Mouse (Mus musculus) limb, embryonic 12.5 days (tissue): ENCODE results near the gene Mt2. TPM values are rescaled to one million over a fixed set of nuclear protein-coding genes. Genes with fewer than 3 reads are reported as not detected.

Experiments
- ATAC-seq: fragments of 200-750 bp; cut with Nextera tagmentation; 2 replicates; pipeline ENCODE4 v1.8.0; 2017; ENCODE audit warnings: low read depth, moderate TSS enrichment; ENCODE audit not compliant: insufficient number of reproducible peaks, insufficient read depth, low FRiP score, low TSS enrichment
- H3K27ac ChIP-seq: fragments of 300-500 bp; sonication (generic); 2 replicates; pipeline ENCODE4 v1.5.1; 2016; ENCODE audit warnings: mild to moderate bottlenecking, moderate library complexity
- H3K27me3 ChIP-seq: fragments of 300-500 bp; sonication (generic); 2 replicates; pipeline ENCODE4 v1.6.1; 2016; ENCODE audit warnings: mild to moderate bottlenecking, moderate library complexity
- H3K36me3 ChIP-seq: fragments of 300-500 bp; sonication (generic); 2 replicates; pipeline ENCODE4 v1.6.1; 2016; ENCODE audit warnings: mild to moderate bottlenecking, moderate library complexity
- H3K4me1 ChIP-seq: fragments of 300-500 bp; sonication (generic); replicated peaks from 2 replicates; pipeline ENCODE4 v1.6.1; 2016
- H3K4me2 ChIP-seq: fragments of 300-500 bp; sonication (generic); 2 replicates; pipeline ENCODE4 v1.6.1; 2016; ENCODE audit warnings: mild to moderate bottlenecking, moderate library complexity
- H3K4me3 ChIP-seq: fragments of 300-500 bp; sonication (generic); replicated peaks from 2 replicates; pipeline ENCODE4 v1.5.1; 2016; ENCODE audit warnings: mild to moderate bottlenecking
- H3K9ac ChIP-seq: fragments of 300-500 bp; sonication (generic); replicated peaks from 2 replicates; pipeline ENCODE4 v1.6.1; 2016; ENCODE audit warnings: mild to moderate bottlenecking, moderate library complexity
- H3K9me3 ChIP-seq: fragments of 300-500 bp; sonication (generic); 2 replicates; pipeline ENCODE4 v1.6.1; 2016; ENCODE audit warnings: mild to moderate bottlenecking, moderate library complexity
- WGBS: fragments of 180-500 bp; shearing (Covaris S2); methylation state at CpG from one replicate; pipeline ENCODE4 v1.1.7; 2016; 5-methylcytosine and 5-hydroxymethylcytosine counted together
- polyA plus RNA-seq: library from polyadenylated mRNA; unstranded; fragments of >200 nt; fragmentation: Nextera tagmentation; extraction: Ambion mirVana; gene quantifications from 2 replicates; pipeline ENCODE4 v1.2.1, GENCODE M21; 2016

Mt2 gene
- polyA plus RNA-seq, 1 experiment from 2014 or later, result 15.1 TPM

DNA sequence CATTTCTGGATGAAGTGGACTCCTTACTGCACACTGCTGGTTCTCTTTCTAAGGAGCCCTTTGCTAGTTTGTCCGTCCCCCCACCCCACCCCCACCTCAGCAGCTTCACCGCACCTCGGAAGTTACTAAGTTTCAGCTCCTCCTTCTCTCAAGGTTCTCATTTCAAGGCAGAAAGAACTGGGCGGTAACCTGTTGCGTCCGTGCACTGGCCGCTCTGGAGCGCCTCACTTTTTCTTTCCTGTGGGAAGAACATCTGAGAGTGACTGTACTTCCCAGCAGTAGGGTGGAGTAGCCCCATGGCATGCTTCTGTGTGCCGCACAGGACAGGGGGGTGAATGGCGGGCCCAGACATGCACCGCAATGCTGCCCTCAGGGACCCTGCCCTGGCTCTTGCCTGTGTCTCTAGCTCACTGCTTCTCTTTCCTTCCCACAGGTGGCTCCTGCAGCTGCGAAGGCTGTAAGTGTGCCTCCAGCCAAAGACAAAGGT, 11.9 kb downstream of the Mt2 start:
- H3K4me3 ChIP-seq, result no peak overlapping the region
- ATAC-seq, result no peak
- H3K27me3 ChIP-seq, result peaks cover 93% of the 10 kb centered on the region
- H3K36me3 ChIP-seq, result no peaks in the 10 kb centered on the region
- no peak overlapping the region for H3K27ac ChIP-seq
- H3K4me1 ChIP-seq, result peaks cover 45% of the 10 kb centered on the region
- WGBS, result 13% methylated on average over 12 of the region's 12 CpGs
- no peak overlapping the region for H3K9ac ChIP-seq
- H3K9me3 ChIP-seq, result no peaks in the 10 kb centered on the region
- peak overlapping the region; percentile 48; the same call in 1 of the 2 replicates for H3K4me2 ChIP-seq

DNA sequence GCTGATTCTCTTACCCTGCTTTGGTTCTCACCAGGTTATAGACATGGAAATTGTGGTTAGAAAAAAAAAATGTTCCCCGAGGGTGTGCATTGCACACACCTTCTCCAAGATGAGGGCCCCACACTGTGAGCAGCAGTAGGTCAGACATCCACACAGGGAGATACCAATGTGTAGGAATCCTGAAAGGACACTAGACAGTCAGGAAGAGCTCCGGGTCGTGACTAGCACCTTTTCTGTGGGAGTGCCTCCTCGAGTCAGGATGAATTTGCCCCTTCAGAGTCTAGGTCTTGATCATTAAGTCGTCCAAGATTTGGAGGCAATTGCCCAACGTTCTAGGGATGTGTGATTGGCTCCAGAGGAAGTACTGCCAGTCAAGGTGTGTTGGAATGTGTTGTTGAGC, 13.3 kb downstream of the Mt2 start:
- WGBS, result 60% methylated on average over 6 of the region's 6 CpGs

DNA sequence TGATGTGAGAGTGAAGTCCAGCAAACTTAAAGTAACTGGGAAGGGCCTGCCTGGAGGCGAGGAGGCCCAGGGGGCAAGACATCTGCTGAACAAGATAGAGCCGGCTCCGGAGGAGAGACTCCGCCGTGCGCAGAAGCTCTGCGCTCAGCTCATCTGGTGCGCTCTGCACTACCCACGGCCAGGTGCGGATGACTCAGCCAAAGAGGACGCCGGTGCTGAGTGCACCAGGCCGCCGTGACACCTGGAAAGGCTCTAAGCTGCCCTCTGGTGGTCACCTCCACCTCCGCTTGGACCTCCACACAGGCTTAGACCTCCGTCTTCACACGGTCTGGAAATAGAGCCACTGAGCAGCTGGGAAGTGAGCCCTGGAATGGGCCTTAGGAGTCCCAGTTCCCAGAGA, 14.1 kb downstream of the Mt2 start:
- H3K36me3 ChIP-seq, result no peaks in the 10 kb centered on the region
- no peak overlapping the region for H3K27ac ChIP-seq
- peaks cover 82% of the 10 kb centered on the region for H3K27me3 ChIP-seq
- peak; percentile 76; the same call in 1 of the 2 replicates for ATAC-seq
- 3% methylated on average over 17 of the region's 17 CpGs for WGBS
- no peak overlapping the region for H3K9ac ChIP-seq
- H3K4me1 ChIP-seq, result peaks cover 45% of the 10 kb centered on the region
- H3K9me3 ChIP-seq, result no peaks in the 10 kb centered on the region
- peak overlapping the region; percentile 42 for H3K4me2 ChIP-seq
- H3K4me3 ChIP-seq, result 0 out of 2 replicates have a peak overlapping the region, but pooled peaks have one; percentile 20

More for the DNA sequence above, 13.3 kb downstream of the Mt2 start:
- Histone ChIP-seq H3K27me3 (peaks cover 87% of the 10 kb centered on the region), H3K4me1 (peaks cover 39% of the 10 kb centered on the region), H3K4me2 (no peak overlapping the region), H3K36me3 (no peaks in the 10 kb centered on the region), H3K27ac (no peak overlapping the region), H3K9ac (no peak overlapping the region), H3K9me3 (no peaks in the 10 kb centered on the region), H3K4me3 (no peak overlapping the region)
- no peak for ATAC-seq

DNA sequence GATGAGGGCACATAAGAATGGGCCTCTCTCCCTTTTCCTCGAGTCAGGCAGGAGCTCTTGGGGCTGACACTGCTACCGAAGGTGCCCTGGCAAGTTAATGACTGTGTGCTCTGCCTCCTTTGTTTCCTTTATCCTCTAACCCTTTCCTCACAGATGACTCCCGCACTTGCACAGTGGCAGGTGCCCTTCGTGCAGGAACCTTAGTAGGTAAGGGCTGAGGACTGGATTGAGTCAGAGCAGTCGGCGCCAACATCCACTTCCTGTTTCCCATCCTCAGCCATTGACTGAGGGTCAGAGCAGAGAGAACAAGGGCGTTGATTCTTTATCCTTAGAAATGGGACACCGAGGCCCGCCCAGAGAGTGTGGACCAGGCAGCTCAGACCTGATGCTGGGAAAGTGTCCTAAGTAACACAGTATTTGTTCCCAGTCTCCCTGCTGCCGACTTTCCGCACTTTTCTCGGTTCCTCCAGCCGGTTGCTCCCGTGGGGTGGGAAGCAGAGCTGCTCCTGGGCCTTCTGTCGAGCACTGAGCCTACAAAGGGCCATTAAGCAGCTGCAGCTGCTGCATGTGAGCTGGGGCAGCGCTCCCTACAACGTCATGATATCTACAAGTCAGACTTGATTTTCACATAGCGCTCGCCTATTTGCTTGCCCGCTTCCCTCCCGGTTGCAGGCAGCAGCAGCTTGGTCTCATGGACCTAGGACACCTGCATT, 15.0 kb downstream of the Mt2 start:
- H3K4me3 ChIP-seq, result no peak overlapping the region
- H3K9ac ChIP-seq, result no peak overlapping the region
- no peaks in the 10 kb centered on the region for H3K9me3 ChIP-seq
- ATAC-seq, result no peak
- H3K4me2 ChIP-seq, result peak overlapping the region; percentile 42; the same call in 1 of the 2 replicates
- H3K27ac ChIP-seq, result no peak overlapping the region
- H3K36me3 ChIP-seq, result no peaks in the 10 kb centered on the region
- peaks cover 73% of the 10 kb centered on the region for H3K27me3 ChIP-seq
- WGBS, result 27% methylated on average over 21 of the region's 21 CpGs
- H3K4me1 ChIP-seq, result peaks cover 45% of the 10 kb centered on the region

DNA sequence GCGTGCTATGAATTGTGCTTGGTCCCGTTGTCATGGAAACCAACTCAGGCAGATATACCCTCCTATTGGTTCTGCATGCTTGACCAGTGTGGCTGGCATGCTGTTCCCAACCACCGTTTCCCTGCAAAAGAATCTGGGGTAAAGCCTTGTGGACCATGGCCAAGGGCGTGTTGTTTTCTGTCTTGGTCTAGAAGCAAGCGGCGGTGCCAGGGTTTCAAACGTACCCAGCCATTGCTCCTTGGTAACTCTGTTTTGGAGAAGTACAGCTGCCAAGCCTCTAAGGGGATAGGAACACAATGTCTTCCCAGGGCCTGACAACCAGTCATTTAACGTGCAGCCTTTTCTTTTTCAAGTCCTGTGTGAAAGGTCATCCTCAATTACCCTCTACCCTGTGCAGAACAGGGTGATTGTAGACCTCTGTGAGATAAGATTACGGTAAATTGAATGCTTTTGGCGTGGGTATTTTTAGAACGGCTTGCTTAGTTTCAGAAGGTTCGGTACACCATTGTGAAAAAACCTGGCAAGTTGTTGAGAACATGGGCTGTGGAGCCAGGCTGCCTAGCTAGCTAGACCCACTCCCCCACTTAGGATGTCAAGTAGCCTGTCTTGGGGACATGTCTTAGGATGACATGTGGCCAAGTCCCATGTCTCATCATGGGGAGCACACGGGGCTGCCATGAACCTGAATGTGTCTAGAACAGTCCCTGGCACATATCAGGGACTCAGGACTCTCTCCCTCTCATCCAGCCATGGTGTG, 17.0 kb downstream of the Mt2 start:
- WGBS, result 76% methylated on average over 13 of the region's 13 CpGs
- H3K36me3 ChIP-seq, result no peaks in the 10 kb centered on the region
- peaks cover 33% of the 10 kb centered on the region for H3K4me1 ChIP-seq
- peaks cover 53% of the 10 kb centered on the region for H3K27me3 ChIP-seq
- no peak overlapping the region for H3K4me2 ChIP-seq
- H3K4me3 ChIP-seq, result no peak overlapping the region
- H3K9ac ChIP-seq, result no peak overlapping the region
- ATAC-seq, result no peak
- H3K27ac ChIP-seq, result no peak overlapping the region
- H3K9me3 ChIP-seq, result no peaks in the 10 kb centered on the region

DNA sequence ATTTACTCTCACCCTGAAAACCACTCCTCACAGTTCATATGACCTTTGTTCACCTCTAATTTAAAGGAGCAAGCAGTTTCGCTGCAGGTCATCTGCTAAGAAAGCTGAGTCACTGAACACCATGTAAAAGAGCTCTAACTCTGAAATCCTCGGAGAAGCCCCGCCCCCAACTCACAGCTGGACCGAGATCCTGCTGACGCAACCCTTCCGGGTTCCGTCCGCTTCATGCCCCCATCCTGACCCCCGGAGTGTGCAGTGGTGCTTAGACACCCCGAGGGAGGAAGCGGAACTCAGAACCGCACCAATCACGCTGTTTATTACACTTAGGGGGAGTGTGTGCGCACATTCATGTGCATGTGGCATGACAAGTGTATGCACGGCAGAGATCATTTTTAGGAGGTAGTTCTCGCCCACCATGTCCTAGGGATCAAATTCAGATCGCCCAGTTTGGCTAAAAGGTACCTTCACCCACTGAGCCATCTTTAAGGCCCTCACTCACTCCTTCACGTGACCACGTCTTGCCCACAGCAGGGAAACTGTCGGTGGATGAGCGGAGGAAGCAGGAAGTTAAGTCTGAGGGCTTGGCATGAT, 18.7 kb downstream of the Mt2 start:
- no peaks in the 10 kb centered on the region for H3K9me3 ChIP-seq
- peak overlapping the region; percentile 54 for H3K4me2 ChIP-seq
- peaks cover 36% of the 10 kb centered on the region for H3K27me3 ChIP-seq
- no peak overlapping the region for H3K27ac ChIP-seq
- peaks cover 31% of the 10 kb centered on the region for H3K4me1 ChIP-seq
- ATAC-seq, result no peak
- no peaks in the 10 kb centered on the region for H3K36me3 ChIP-seq
- WGBS, result 22% methylated on average over 21 of the region's 21 CpGs
- H3K4me3 ChIP-seq, result peak overlapping the region; percentile 28
- no peak overlapping the region for H3K9ac ChIP-seq

DNA sequence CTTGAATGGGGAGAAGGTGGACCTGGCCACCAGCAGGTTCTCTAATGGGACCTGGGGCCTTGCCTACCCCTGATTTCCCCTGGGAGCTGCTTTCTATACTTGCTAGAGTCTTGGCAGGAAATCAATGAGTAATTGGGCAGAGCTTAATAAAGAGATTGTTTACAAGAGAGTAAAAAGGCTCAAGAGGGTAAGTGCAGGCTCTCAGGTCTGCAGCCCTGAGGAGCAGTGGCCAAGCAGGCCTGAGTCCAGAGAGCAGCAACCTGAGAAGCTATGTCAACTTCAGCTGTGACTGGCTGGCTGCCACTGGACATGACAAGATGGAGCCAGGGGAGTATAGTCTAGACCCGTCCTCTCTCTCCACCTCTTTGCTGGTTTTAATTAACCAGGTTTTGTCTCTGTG, 20.5 kb downstream of the Mt2 start:
- no peak overlapping the region for H3K27ac ChIP-seq
- no peak for ATAC-seq
- H3K27me3 ChIP-seq, result peaks cover 19% of the 10 kb centered on the region
- H3K9ac ChIP-seq, result no peak overlapping the region
- peaks cover 15% of the 10 kb centered on the region for H3K4me1 ChIP-seq
- no peak overlapping the region for H3K4me3 ChIP-seq
- no peaks in the 10 kb centered on the region for H3K9me3 ChIP-seq
- H3K36me3 ChIP-seq, result no peaks in the 10 kb centered on the region
- no peak overlapping the region for H3K4me2 ChIP-seq
- WGBS, result 37% methylated on average over 1 of the region's 1 CpGs

DNA sequence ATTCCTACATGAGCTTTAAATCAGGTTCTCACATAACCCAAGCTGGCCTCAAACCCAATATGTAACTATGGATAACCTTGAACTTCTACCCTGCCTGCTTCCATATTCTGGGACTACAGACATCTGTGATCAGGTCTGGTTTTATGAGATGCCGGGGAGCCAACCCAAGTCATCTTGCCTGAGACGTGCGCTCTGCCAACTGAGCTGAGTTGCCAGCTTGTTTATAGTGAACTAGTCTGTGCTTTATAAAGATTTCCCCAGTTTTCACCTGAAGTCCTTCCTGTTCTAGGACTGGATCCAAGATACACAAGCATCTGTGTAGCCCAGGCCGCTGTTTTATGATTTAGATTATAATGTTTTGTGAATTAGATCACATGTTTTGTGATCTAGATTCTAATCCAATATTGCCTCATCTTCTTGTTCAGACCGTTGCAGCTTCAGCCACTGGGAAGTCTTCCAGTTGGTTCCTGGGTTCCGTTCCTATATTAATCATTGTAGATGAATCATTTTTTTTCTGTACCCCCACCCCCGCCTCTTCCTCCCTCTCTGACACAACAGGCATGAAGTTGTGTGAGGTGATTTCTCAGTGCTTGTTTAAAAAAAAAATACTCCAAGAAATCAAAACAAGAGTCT, 22.2 kb downstream of the Mt2 start:
- peaks cover 15% of the 10 kb centered on the region for H3K4me1 ChIP-seq
- H3K4me2 ChIP-seq, result no peak overlapping the region
- ATAC-seq, result no peak
- H3K4me3 ChIP-seq, result no peak overlapping the region
- peaks cover 5% of the 10 kb centered on the region; the same call in 1 of the 2 replicates for H3K27me3 ChIP-seq
- no peaks in the 10 kb centered on the region for H3K36me3 ChIP-seq
- H3K27ac ChIP-seq, result no peak overlapping the region
- 88% methylated on average over 7 of the region's 7 CpGs for WGBS
- no peaks in the 10 kb centered on the region for H3K9me3 ChIP-seq
- H3K9ac ChIP-seq, result no peak overlapping the region

DNA sequence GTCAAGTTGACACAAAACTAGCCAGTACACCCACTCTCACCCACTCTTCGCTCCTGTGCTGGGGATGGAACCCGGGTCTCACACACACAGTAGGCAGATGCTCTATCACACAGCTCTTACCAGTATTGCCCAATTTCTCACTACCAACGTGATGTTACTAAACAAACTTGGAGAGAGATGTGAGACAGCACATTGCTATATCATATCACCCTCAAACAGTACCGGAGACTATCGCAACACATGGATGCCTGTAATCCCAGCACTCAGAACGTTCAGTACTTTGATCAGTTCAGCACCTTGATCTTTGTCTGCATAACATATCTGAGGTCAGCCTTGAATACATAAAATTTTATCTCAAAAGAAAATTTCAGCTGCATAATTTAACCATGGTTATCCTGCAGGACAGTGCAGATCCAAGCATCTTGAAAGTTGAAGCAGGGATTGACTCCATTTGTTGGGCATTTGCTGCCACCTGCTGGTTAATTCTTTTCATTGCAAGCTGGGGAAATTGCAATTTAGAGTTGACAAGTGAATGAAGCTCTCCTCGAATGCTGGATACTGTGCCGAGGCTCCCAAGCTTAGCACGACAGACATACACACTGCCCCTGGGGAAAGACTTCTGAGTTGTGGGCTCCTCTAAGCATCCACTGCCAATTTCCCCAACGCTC, 26.9 kb downstream of the Mt2 start:
- ATAC-seq, result no peak
- Histone ChIP-seq H3K4me2 (no peak overlapping the region), H3K36me3 (no peaks in the 10 kb centered on the region), H3K4me1 (no peaks in the 10 kb centered on the region), H3K4me3 (no peak overlapping the region), H3K27me3 (no peaks in the 10 kb centered on the region), H3K9ac (no peak overlapping the region), H3K27ac (no peak overlapping the region), H3K9me3 (no peaks in the 10 kb centered on the region)
- WGBS, result 44% methylated on average over 10 of the region's 10 CpGs

DNA sequence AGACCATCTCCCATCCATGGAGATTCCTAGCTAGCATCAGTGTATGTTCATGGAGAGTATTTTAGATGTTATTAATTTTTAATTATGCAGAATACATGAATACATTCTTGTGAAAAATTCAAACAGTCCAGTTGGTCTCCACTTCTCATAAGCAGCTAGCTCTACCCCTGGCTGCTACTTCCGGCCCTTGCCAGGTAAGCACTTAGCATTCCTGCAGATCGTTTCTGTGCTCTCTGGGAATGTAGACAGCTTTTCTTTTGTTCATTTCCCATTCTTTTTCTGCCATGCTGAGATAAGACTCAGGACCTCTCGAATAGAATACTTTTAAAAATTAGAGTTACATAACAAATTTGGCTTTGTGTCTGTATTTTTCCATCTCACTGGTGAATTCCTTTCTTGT, 31.6 kb downstream of the Mt2 start:
- no peaks in the 10 kb centered on the region for H3K27me3 ChIP-seq
- H3K27ac ChIP-seq, result no peak overlapping the region
- no peaks in the 10 kb centered on the region for H3K9me3 ChIP-seq
- H3K36me3 ChIP-seq, result no peaks in the 10 kb centered on the region
- no peak for ATAC-seq
- peaks cover 4% of the 10 kb centered on the region; the same call in 1 of the 2 replicates for H3K4me1 ChIP-seq
- H3K9ac ChIP-seq, result no peak overlapping the region
- no peak overlapping the region for H3K4me2 ChIP-seq
- 65% methylated on average over 3 of the region's 3 CpGs for WGBS
- no peak overlapping the region for H3K4me3 ChIP-seq
